Mouse (Mus musculus): ENCODE data around the gene Fam151b. TPM values are rescaled to one million over a fixed set of nuclear protein-coding genes. Genes with fewer than 3 reads are reported as not detected.
A peak's percentile ranks its signal among the peaks of the same experiment; 100 is the strongest.

Fam151b gene
- 0.37 TPM in 1 of 2 replicates, not detected in the other for polyA plus RNA-seq (2014; fragmentation: Nextera tagmentation; extraction: Ambion mirVana)

GRCm38 (mm10) chr13:92483852-92484463 is at the start of gene Fam151b:
TSS of gene Fam151b (minus strand) at chr13:92484015.
- peak within 1 kb of the TSS; percentile 47; the same call in 1 of the 2 replicates for H3K27ac ChIP-seq (ENCODE audit: low read depth)

DNA sequence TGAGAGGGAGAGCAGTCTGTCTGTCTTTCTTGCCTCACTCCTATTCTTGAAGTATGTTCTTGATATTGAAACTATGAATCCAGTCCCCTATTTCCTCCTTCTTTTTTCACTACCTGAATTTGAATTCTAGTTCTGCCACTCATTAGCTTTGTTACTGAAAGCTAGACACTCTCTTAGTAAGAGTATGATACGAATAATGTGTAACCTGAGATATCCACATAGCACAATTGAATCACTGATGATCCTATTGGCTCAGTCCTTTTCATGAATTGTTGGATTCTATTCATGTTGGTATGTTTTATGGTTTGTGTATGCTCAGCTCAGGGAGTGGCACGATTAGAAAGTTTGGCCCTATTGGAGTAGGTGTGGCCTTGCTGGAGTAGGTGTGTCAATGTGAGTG is 48.4 kb upstream of the Fam151b start:
- no peaks in the 10 kb centered on the region for H3K4me1 ChIP-seq (ENCODE audit: insufficient read depth)
- H3K36me3 ChIP-seq (ENCODE audit: insufficient read depth) = peaks cover 4% of the 10 kb centered on the region; the same call in 1 of the 2 replicates
- H3K4me3 ChIP-seq (ENCODE audit: low read depth, low read length) = no peak overlapping the region
- 81% methylated on average over 2 of the region's 2 CpGs for WGBS
- no peak for TF ChIP-seq CTCF (IDR thresholded peaks at IDR 0.05; ENCODE audit: low read depth)
- H3K4me2 ChIP-seq = no peak overlapping the region; the same call in 1 of the 2 replicates
- ATAC-seq (ENCODE audit: insufficient read depth) (no peak), DNase-seq (no peak)
- H3K9me3 ChIP-seq (ENCODE audit: low read depth, low read length) = no peaks in the 10 kb centered on the region
- no peak overlapping the region for H3K27ac ChIP-seq (ENCODE audit: low read depth)
- H3K27me3 ChIP-seq (ENCODE audit: insufficient read depth, low read length) = no peaks in the 10 kb centered on the region
- no peak overlapping the region for H3K9ac ChIP-seq

More at GRCm38 (mm10) chr13:92483852-92484463, at the start of gene Fam151b:
- WGBS = 7% methylated on average over 19 of the region's 19 CpGs
- Histone ChIP-seq H3K4me1 (ENCODE audit: insufficient read depth) (no peaks in the 10 kb centered on the region), H3K36me3 (ENCODE audit: insufficient read depth) (0 out of 2 replicates have a peak, but pooled peaks cover 3% of the 10 kb centered on the region), H3K27me3 (ENCODE audit: insufficient read depth, low read length) (no peaks in the 10 kb centered on the region), H3K4me2 (peak within 1 kb of the TSS; percentile 72), H3K9me3 (ENCODE audit: low read depth, low read length) (no peaks in the 10 kb centered on the region), H3K9ac (peak within 1 kb of the TSS; percentile 40; the same call in 1 of the 2 replicates), H3K4me3 (ENCODE audit: low read depth, low read length) (peak within 1 kb of the TSS; percentile 47)
- DNase-seq = peak; percentile 95
- TF ChIP-seq CTCF (IDR thresholded peaks at IDR 0.05; ENCODE audit: low read depth) = no peak
- ATAC-seq (ENCODE audit: insufficient read depth) = peak; percentile 99

DNA sequence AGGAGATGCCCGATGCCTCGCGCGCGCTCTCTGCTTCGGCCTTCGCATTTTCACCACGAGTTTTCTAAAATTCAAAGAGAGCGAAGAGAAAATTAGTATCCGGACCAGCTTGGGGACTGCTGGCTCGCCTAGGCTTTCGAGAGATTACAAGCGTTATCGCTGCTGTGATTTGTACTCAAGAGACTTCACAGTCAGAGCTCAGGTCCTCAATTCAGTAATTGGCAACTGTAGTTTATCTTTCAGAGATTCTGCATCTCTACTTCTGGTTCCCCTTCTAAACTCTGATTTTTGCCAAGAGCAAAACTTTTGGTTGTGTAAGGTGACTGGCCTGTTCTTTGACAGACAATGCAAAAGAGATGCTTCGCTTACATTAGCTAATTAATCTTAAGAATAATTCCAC is 47.4 kb upstream of the Fam151b start:
- Histone ChIP-seq H3K4me2 (peak overlapping the region; percentile 75), H3K27me3 (ENCODE audit: insufficient read depth, low read length) (no peaks in the 10 kb centered on the region), H3K36me3 (ENCODE audit: insufficient read depth) (peaks cover 4% of the 10 kb centered on the region; the same call in 1 of the 2 replicates), H3K9ac (peak overlapping the region; percentile 77), H3K4me3 (ENCODE audit: low read depth, low read length) (peak overlapping the region; percentile 74), H3K4me1 (ENCODE audit: insufficient read depth) (no peaks in the 10 kb centered on the region), H3K9me3 (ENCODE audit: low read depth, low read length) (no peaks in the 10 kb centered on the region), H3K27ac (ENCODE audit: low read depth) (peak overlapping the region; percentile 96)
- DNase-seq (no peak), ATAC-seq (ENCODE audit: insufficient read depth) (no peak)
- 3% methylated on average over 15 of the region's 15 CpGs for WGBS
- TF ChIP-seq CTCF (IDR thresholded peaks at IDR 0.05; ENCODE audit: low read depth) = no peak

GRCm38 (mm10) chr13:92530721-92531211 is 47.0 kb upstream of the Fam151b start, which contains the start of gene Zfyve16:
TSS of gene Zfyve16 (minus strand) at chr13:92530868.
- peak; percentile 99 for ATAC-seq (ENCODE audit: insufficient read depth)
- Histone ChIP-seq H3K27ac (ENCODE audit: low read depth) (peak within 1 kb of the TSS; percentile 96), H3K9me3 (ENCODE audit: low read depth, low read length) (no peaks in the 10 kb centered on the region), H3K9ac (peak within 1 kb of the TSS; percentile 77), H3K4me2 (peak within 1 kb of the TSS; percentile 75), H3K36me3 (ENCODE audit: insufficient read depth) (peaks cover 4% of the 10 kb centered on the region; the same call in 1 of the 2 replicates), H3K4me1 (ENCODE audit: insufficient read depth) (no peaks in the 10 kb centered on the region), H3K4me3 (ENCODE audit: low read depth, low read length) (peak within 1 kb of the TSS; percentile 74), H3K27me3 (ENCODE audit: insufficient read depth, low read length) (no peaks in the 10 kb centered on the region)
- TF ChIP-seq CTCF (IDR thresholded peaks at IDR 0.05; ENCODE audit: low read depth) = no peak
- under 1% methylated on average over 46 of the region's 46 CpGs for WGBS
- DNase-seq = peak; percentile 99

GRCm38 (mm10) chr13:92529828-92530720 is 46.3 kb upstream of the Fam151b start:
- peak overlapping the region; percentile 77 for H3K9ac ChIP-seq
- peak overlapping the region; percentile 75 for H3K4me2 ChIP-seq
- 1% methylated on average over 47 of the region's 47 CpGs for WGBS
- H3K4me1 ChIP-seq (ENCODE audit: insufficient read depth) = no peaks in the 10 kb centered on the region
- no peaks in the 10 kb centered on the region for H3K9me3 ChIP-seq (ENCODE audit: low read depth, low read length)
- no peaks in the 10 kb centered on the region for H3K27me3 ChIP-seq (ENCODE audit: insufficient read depth, low read length)
- DNase-seq = peak; percentile 76
- H3K27ac ChIP-seq (ENCODE audit: low read depth) = peak overlapping the region; percentile 96
- peaks cover 4% of the 10 kb centered on the region; the same call in 1 of the 2 replicates for H3K36me3 ChIP-seq (ENCODE audit: insufficient read depth)
- peak overlapping the region; percentile 74 for H3K4me3 ChIP-seq (ENCODE audit: low read depth, low read length)
- peak; percentile 95 for ATAC-seq (ENCODE audit: insufficient read depth)
- TF ChIP-seq CTCF (IDR thresholded peaks at IDR 0.05; ENCODE audit: low read depth) = no peak

DNA sequence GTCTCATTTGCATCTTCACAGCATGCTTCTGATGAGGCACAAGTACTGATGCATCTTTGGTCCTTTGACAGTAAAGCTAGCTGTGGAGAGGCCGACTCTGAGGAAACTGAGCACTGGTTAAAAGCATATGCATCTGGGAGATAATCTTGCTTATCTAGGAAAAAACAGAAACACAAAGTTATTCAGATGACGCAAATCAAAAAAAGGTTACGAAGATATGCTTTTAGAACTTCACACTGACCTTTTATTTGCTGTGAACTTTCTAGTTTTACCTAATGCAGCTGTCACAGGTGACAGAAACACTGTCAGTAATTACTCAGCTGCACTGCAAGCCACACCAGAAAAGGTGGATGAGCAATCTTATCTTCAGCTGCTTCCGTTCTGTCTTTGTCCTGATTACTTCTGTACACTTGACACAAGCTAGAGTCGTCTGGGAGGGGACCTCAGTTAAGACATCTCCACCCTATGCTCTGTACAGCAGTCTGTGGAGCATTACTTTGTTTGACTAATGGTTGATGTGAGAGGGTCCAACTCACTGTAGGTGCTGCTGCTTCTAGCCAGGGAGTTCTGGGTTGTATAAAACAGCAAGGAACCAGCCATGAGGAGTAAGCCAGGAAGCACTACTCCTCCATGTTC is 39.5 kb upstream of the Fam151b start:
- Histone ChIP-seq H3K4me3 (ENCODE audit: low read depth, low read length) (no peak overlapping the region), H3K27me3 (ENCODE audit: insufficient read depth, low read length) (no peaks in the 10 kb centered on the region), H3K9ac (no peak overlapping the region), H3K4me1 (ENCODE audit: insufficient read depth) (no peaks in the 10 kb centered on the region), H3K4me2 (no peak overlapping the region), H3K36me3 (ENCODE audit: insufficient read depth) (peaks cover 36% of the 10 kb centered on the region), H3K27ac (ENCODE audit: low read depth) (no peak overlapping the region), H3K9me3 (ENCODE audit: low read depth, low read length) (no peaks in the 10 kb centered on the region)
- TF ChIP-seq CTCF (IDR thresholded peaks at IDR 0.05; ENCODE audit: low read depth) = no peak
- WGBS = 82% methylated on average over 5 of the region's 5 CpGs
- DNase-seq (no peak), ATAC-seq (ENCODE audit: insufficient read depth) (no peak)
